Mouse (Mus musculus): ENCODE results near the gene Gm10406.
"Not testable (repeated sequence)": the region's sequence is repeated elsewhere in the genome, so short reads cannot be mapped to it uniquely, and the experiment has no call there.

Gene Gm10406

DNA sequence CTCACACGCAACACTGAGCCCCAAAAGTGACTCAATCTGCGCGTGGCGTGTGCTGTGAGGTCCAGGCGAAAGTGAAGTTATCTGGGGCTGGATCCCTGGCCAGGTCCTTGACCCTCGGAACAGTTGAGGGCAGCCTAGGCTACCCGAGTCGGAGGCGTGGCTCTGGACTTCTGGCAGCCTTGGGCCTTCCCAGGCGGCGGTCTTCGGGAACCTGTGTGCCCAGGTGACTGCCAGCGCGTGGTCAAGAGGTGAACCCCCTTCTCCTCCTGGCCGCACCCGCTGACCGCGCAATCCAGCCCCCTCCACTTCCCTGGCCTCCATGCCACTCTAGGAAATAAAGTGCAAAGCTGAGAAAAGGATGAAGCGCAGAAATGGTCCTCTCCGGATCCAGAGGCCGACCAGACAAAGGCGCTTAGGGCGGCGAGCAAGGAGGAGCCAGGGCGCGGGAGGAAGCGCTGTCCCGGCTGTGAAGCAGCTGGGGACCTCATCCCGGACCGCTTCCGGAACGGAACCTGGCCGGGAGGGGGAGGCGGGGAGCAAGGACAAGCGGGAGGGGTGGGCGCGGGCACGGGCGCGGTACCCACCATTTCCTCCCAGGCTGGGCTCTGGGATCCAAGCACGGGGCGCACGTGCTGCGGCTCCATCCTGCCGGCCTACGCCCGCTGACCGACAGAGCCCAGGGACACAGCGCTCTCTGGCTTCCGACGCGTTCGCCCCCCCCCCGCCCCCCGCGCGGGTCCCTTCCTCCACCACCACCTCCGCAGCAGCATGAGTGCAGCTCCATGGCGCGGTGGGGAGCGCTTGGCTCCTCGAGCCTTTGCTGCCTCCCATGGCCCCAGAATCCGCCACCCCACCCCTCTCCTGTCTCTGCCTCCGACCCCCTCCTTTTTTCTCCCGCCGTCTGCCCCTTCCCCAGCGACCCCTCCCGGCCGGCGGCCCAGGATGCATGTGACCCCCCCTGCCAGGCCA lies at the start of gene Gm10406:
Gene Gm10406, minus strand, starts transcription at position 669 of the 969 bp plus-strand sequence.
- DNase-seq (ENCODE audit: low read depth), result not testable (repeated sequence)

DNA sequence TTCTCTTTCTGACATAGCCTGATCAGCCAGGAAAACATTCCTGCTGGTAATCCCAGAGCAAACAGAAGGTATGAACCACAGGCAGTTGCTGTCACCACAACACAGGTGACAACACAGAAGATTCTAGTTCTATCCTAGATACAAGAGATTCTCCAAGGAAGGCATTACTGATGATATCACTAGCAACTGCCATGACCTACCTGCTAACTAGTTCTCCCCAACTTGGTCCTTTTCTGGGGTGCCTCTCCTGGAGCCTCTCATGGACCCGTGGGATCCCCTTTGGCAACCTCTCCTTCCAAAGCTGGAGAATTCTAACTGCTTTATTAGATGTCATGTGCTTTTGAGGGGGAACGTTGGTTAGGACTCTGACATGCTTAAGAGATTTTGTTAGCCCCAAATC lies 17.6 kb upstream of the Gm10406 start, which contains the start of gene Gm3685:
Gene Gm3685, minus strand, starts transcription at position 101 of the 400 bp plus-strand sequence.
- not testable (repeated sequence) for DNase-seq (ENCODE audit: low read depth)

DNA sequence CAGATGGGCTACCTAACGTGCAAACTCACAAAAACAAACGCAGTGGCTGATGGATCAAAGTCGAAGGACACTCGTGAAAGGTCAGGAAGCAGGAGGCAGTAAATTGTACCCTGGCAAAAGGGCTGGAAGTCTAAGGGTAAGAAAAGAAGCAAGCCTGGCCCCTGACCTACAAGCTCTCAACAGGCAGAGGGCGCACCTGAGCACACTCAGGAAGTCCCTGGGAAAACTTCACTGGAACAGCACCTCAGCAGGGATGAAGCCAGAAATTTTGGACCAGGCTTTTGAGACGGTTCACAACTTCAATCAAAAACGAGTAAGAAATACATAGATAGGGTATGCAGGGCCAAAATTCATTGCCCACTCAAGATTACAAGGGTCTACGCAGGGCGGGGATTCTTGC lies 975 bp downstream of the Gm10406 start:
- not testable (repeated sequence) for DNase-seq (ENCODE audit: low read depth)

DNA sequence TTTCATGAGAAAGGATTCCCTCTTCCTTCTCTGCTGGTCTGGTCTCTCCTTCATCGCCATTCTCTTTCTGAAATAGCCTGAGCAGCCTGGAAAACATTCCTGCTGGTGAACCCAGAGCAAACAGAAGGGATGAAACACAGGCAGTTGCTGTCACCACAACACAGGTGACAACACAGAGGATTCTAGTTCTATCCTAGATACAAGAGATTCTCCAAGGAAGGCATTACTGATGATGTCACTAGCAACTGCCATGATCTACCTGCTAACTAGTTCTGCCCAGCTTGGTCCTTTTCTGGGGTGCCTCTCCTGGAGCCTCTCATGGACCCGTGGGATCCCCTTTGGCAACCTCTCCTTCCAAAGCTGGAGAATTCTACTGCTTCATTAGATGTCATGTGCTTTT lies 53.5 kb downstream of the Gm10406 start, which contains the start of gene Gm6356:
Gene Gm6356, minus strand, starts transcription at position 101 of the 400 bp plus-strand sequence.
- not testable (repeated sequence) for DNase-seq (ENCODE audit: low read depth)

Data from c-Kit-positive CD71-negative TER-119-negative erythroid progenitor cells, embryonic 14.5 days (primary cell).